In the genomic region with DNA sequence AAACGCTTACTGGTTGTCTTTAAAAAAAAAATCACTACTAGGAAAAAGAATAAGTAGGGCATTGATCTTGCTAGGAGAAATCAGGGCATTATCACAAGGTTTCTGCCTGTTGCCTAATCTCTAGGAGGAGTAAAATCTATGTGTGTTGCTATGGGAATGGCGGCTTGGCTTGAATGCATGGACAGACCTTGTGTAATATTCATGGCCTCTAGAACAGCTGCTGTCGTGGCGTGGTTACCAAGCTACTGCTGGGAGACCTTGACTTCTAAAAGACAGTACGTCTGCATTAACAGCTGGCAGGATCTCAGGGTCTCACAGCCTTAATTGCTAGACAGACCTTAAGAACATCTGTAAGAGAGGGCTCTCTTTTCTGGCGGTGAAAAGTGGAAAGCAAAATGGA, we compare ENCODE assay signal across 13 mouse cellular contexts.
DNase-seq lines count a peak whose midpoint lies in the region; ATAC-seq lines count a peak whose summit lies in the region.
"Had no signal": no experiment of that assay in that cellular context is flagged by ENCODE, and none has a peak within 500 bp of the region (broad histone marks: within the 10 kb centered on the region; RNA-seq: fewer than 3 reads in every experiment).

No protein-coding gene starts in this region.

- H3K4me1 ChIP-seq in embryonic facial prominence, embryonic 14.5 days (ENCODE audit: control insufficient read depth, insufficient read depth, low read length), result peaks cover 10% of the 10 kb centered on the region; the same call in 1 of the 2 replicates
- H3K4me1 ChIP-seq in midbrain, embryonic 13.5 days (replicated peaks), result peaks cover 25% of the 10 kb centered on the region

- no peak overlapping the region for H3K4me2 ChIP-seq in embryonic facial prominence, embryonic 14.5 days (ENCODE audit: low read depth, low read length)
- 0 out of 2 replicates have a peak overlapping the region, but pooled peaks have one; percentile 1 for H3K4me2 ChIP-seq in midbrain, embryonic 13.5 days (replicated peaks)
- H3K4me2 ChIP-seq: limb, embryonic 12.5 days had no signal

- H3K4me3 ChIP-seq in embryonic facial prominence, embryonic 14.5 days (ENCODE audit: low read depth, low read length), result no peak overlapping the region
- no peak overlapping the region for H3K4me3 ChIP-seq in midbrain, embryonic 13.5 days (replicated peaks)
- H3K4me3 ChIP-seq: limb, embryonic 12.5 days had no signal

- no peaks in the 10 kb centered on the region for H3K36me3 ChIP-seq in embryonic facial prominence, embryonic 14.5 days (ENCODE audit: control insufficient read depth, insufficient read depth, low read length)
- H3K36me3 ChIP-seq in midbrain, embryonic 13.5 days, result no peaks in the 10 kb centered on the region
- H3K36me3 ChIP-seq: G1E; limb, embryonic 12.5 days had no signal

- H3K27ac ChIP-seq in embryonic facial prominence, embryonic 14.5 days (replicated peaks; ENCODE audit: low read depth, low read length), result no peak overlapping the region
- H3K27ac ChIP-seq in midbrain, embryonic 13.5 days, result peak overlapping the region; percentile 10; the same call in 1 of the 2 replicates
- H3K27ac ChIP-seq: limb, embryonic 12.5 days had no signal

- WGBS in embryonic facial prominence, embryonic 14.5 days, result 68% methylated on average over 6 of the region's 6 CpGs
- WGBS in midbrain, embryonic 13.5 days, result 23% methylated on average over 6 of the region's 6 CpGs

- peak; percentile 32; the same call in 1 of the 2 replicates for ATAC-seq in embryonic facial prominence, embryonic 14.5 days (ENCODE audit: low read depth)
- peak; percentile 81 for ATAC-seq in midbrain, embryonic 13.5 days
- ATAC-seq in megakaryocyte-erythroid progenitor cell, adult 5-6 weeks (replicated peaks; ENCODE audit: low FRiP score, low TSS enrichment, poor library complexity, severe bottlenecking), result no peak
- no peak for ATAC-seq in monocyte, adult 5-6 weeks (replicated peaks; ENCODE audit: insufficient number of reproducible peaks, low FRiP score, low TSS enrichment, poor library complexity, severe bottlenecking)
- ATAC-seq: inflammation-experienced regulatory T-cells, adult 6 months had no signal

- DNase-seq in embryo, embryonic 10 days (ENCODE audit: low spot score), result peak; percentile 45
- no peak for DNase-seq in embryo, embryonic 9.5 days (ENCODE audit: extremely low spot score)
- DNase-seq in R1 (ENCODE audit: low read depth, low spot score), result peak; percentile 24
- no peak for DNase-seq in embryonic facial prominence, embryonic 14.5 days (ENCODE audit: low spot score)
- DNase-seq in B cell, adult 2 months, result no peak
- DNase-seq: cerebellum, postnatal 14 days; lung, postnatal 10 days had no signal

- H3K9me3 ChIP-seq in embryonic facial prominence, embryonic 14.5 days (ENCODE audit: control insufficient read depth, low read length), result no peaks in the 10 kb centered on the region
- no peaks in the 10 kb centered on the region for H3K9me3 ChIP-seq in midbrain, embryonic 13.5 days
- H3K9me3 ChIP-seq: G1E; limb, embryonic 12.5 days had no signal

- H3K27me3 ChIP-seq in embryonic facial prominence, embryonic 14.5 days (replicated peaks; ENCODE audit: control insufficient read depth, insufficient read depth, low read length), result no peaks in the 10 kb centered on the region
- H3K27me3 ChIP-seq in midbrain, embryonic 13.5 days, result no peaks in the 10 kb centered on the region
- H3K27me3 ChIP-seq: limb, embryonic 12.5 days had no signal

- H3K9ac ChIP-seq in embryonic facial prominence, embryonic 14.5 days (ENCODE audit: low read depth, low read length), result no peak overlapping the region
- 0 out of 2 replicates have a peak overlapping the region, but pooled peaks have one; percentile 16 for H3K9ac ChIP-seq in midbrain, embryonic 13.5 days (replicated peaks)
- H3K9ac ChIP-seq: limb, embryonic 12.5 days had no signal

Comparison
In these comparisons a context has a peak if more than half of its experiments do, and no peak if none do; other contexts are left out.
1. DNase-seq: peak in embryo, embryonic 10 days (single experiment) and R1 (single experiment); none in embryo, embryonic 9.5 days (single experiment), embryonic facial prominence, embryonic 14.5 days (single experiment) and B cell, adult 2 months (0 of 2).
2. ATAC-seq: peak in embryonic facial prominence, embryonic 14.5 days (single experiment) and midbrain, embryonic 13.5 days (single experiment); none in megakaryocyte-erythroid progenitor cell, adult 5-6 weeks (single experiment) and monocyte, adult 5-6 weeks (single experiment).